Mouse (Mus musculus): ENCODE measurements around the gene Abhd15. TPM values are rescaled to one million over a fixed set of nuclear protein-coding genes. Genes with fewer than 3 reads are reported as not detected.
A peak's percentile ranks its signal among the peaks of the same experiment; 100 is the strongest.

Abhd15 gene
- polyA plus RNA-seq, 1 experiment from 2014 or later, result 4.2 TPM

DNA sequence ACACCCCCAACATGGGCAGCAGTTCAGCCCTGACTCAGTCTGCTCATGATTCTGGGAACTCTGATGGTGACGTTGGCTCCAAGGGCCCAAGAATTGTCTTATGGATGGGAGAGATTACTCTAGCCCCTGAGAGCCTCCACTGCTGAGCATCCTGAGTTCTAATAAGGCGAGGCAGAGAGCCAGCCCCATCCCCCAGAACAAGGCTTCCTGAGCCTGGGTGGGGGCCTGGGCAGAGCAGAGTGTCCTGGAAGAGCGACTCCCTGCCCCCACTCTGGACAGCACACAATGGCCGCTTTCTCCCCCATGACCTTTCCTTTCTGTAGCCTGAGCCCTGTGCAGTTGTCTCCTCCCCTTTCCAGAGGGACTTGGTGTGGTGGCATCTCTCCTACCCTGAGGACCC lies 17.1 kb upstream of the Abhd15 start:
- Histone ChIP-seq H3K27ac (ENCODE audit: low read length) (peak overlapping the region; percentile 41; the same call in 1 of the 2 replicates), H3K4me2 (ENCODE audit: low read depth, low read length) (no peak overlapping the region)
- WGBS, result 59% methylated on average over 4 of the region's 4 CpGs

GRCm38 (mm10) chr11:77498261-77499139 lies 16.4 kb upstream of the Abhd15 start:
- no peak overlapping the region for H3K4me3 ChIP-seq (replicated peaks; ENCODE audit: low read length)
- no peaks in the 10 kb centered on the region for H3K27me3 ChIP-seq (ENCODE audit: control insufficient read depth, insufficient read depth, low read length)
- H3K9ac ChIP-seq (ENCODE audit: low read length), result peak overlapping the region; percentile 35; the same call in 1 of the 2 replicates
- H3K9me3 ChIP-seq (replicated peaks; ENCODE audit: control insufficient read depth, low read length), result no peaks in the 10 kb centered on the region
- peaks cover 46% of the 10 kb centered on the region for H3K4me1 ChIP-seq (ENCODE audit: control insufficient read depth, insufficient read depth, low read length)
- no peak for ATAC-seq (ENCODE audit: insufficient read depth, low FRiP score)
- H3K36me3 ChIP-seq (ENCODE audit: control insufficient read depth, insufficient read depth, low read length), result 0 out of 2 replicates have a peak, but pooled peaks cover 11% of the 10 kb centered on the region
- 74% methylated on average over 12 of the region's 12 CpGs for WGBS
- H3K27ac ChIP-seq (ENCODE audit: low read length), result peak overlapping the region; percentile 41; the same call in 1 of the 2 replicates
- no peak overlapping the region for H3K4me2 ChIP-seq (ENCODE audit: low read depth, low read length)

More for the DNA sequence above, 17.1 kb upstream of the Abhd15 start:
- Histone ChIP-seq H3K4me3 (replicated peaks; ENCODE audit: low read length) (no peak overlapping the region), H3K4me1 (ENCODE audit: control insufficient read depth, insufficient read depth, low read length) (peaks cover 46% of the 10 kb centered on the region), H3K27me3 (ENCODE audit: control insufficient read depth, insufficient read depth, low read length) (no peaks in the 10 kb centered on the region), H3K36me3 (ENCODE audit: control insufficient read depth, insufficient read depth, low read length) (0 out of 2 replicates have a peak, but pooled peaks cover 11% of the 10 kb centered on the region), H3K9me3 (replicated peaks; ENCODE audit: control insufficient read depth, low read length) (no peaks in the 10 kb centered on the region), H3K9ac (ENCODE audit: low read length) (0 out of 2 replicates have a peak overlapping the region, but pooled peaks have one; percentile 35)
- no peak for ATAC-seq (ENCODE audit: insufficient read depth, low FRiP score)

DNA sequence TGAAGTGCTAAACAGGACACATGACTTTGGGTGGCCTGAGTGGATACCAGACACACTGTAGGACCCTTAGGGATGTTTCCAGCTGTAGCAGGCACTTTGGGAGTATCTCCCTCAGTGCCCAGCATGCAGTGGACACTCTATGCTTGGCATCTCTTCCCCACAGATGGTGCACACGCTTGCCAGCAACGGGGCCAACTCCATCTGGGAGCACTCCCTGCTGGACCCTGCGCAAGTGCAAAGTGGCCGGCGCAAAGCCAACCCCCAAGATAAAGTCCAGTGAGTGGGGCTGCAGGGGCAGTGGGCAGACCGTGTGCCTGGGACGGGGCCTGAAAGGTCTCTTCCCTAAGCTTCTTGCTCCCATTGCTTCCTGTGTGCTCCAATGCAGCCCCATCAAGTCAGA lies 15.6 kb upstream of the Abhd15 start:
- Histone ChIP-seq H3K9me3 (replicated peaks; ENCODE audit: control insufficient read depth, low read length) (no peaks in the 10 kb centered on the region), H3K27ac (ENCODE audit: low read length) (no peak overlapping the region), H3K36me3 (ENCODE audit: control insufficient read depth, insufficient read depth, low read length) (0 out of 2 replicates have a peak, but pooled peaks cover 17% of the 10 kb centered on the region), H3K4me2 (ENCODE audit: low read depth, low read length) (no peak overlapping the region), H3K4me3 (replicated peaks; ENCODE audit: low read length) (no peak overlapping the region), H3K4me1 (ENCODE audit: control insufficient read depth, insufficient read depth, low read length) (peaks cover 41% of the 10 kb centered on the region), H3K27me3 (ENCODE audit: control insufficient read depth, insufficient read depth, low read length) (no peaks in the 10 kb centered on the region), H3K9ac (ENCODE audit: low read length) (no peak overlapping the region)
- ATAC-seq (ENCODE audit: insufficient read depth, low FRiP score), result no peak
- WGBS, result 84% methylated on average over 7 of the region's 7 CpGs

- 72% methylated on average over 17 of the region's 17 CpGs for WGBS
- Histone ChIP-seq H3K36me3 (ENCODE audit: control insufficient read depth, insufficient read depth, low read length) (peaks cover 28% of the 10 kb centered on the region; the same call in 1 of the 2 replicates), H3K9me3 (replicated peaks; ENCODE audit: control insufficient read depth, low read length) (no peaks in the 10 kb centered on the region), H3K27ac (ENCODE audit: low read length) (no peak overlapping the region; the same call in 1 of the 2 replicates), H3K9ac (ENCODE audit: low read length) (no peak overlapping the region), H3K4me1 (ENCODE audit: control insufficient read depth, insufficient read depth, low read length) (peaks cover 31% of the 10 kb centered on the region), H3K4me3 (replicated peaks; ENCODE audit: low read length) (no peak overlapping the region), H3K27me3 (ENCODE audit: control insufficient read depth, insufficient read depth, low read length) (no peaks in the 10 kb centered on the region), H3K4me2 (ENCODE audit: low read depth, low read length) (no peak overlapping the region)
- ATAC-seq (ENCODE audit: insufficient read depth, low FRiP score), result no peak
Measured at GRCm38 (mm10) chr11:77500361-77501325, 14.3 kb upstream of the Abhd15 start.

DNA sequence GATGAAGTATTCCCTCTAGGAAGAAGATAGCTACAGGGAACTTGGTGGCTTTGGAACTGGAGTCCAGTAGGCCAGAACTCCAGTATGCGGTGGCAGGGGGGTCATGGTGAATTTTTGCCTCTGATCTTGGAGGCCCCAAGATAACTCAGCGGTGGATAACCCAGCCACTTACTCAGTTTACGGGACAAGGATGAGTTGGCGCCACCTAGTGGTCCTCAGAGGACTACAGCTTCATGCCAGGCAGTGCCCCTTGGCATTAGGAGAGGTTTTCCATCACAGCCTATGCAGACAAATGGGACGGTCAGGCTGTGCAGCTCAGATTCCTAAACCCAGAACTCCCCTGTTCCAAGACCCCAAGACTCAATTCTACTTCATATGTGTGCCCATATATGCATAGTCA lies 13.5 kb upstream of the Abhd15 start:
- Histone ChIP-seq H3K27me3 (ENCODE audit: control insufficient read depth, insufficient read depth, low read length) (no peaks in the 10 kb centered on the region), H3K9ac (ENCODE audit: low read length) (no peak overlapping the region), H3K27ac (ENCODE audit: low read length) (no peak overlapping the region; the same call in 1 of the 2 replicates), H3K4me3 (replicated peaks; ENCODE audit: low read length) (no peak overlapping the region), H3K9me3 (replicated peaks; ENCODE audit: control insufficient read depth, low read length) (no peaks in the 10 kb centered on the region), H3K4me2 (ENCODE audit: low read depth, low read length) (no peak overlapping the region), H3K4me1 (ENCODE audit: control insufficient read depth, insufficient read depth, low read length) (peaks cover 24% of the 10 kb centered on the region), H3K36me3 (ENCODE audit: control insufficient read depth, insufficient read depth, low read length) (peaks cover 33% of the 10 kb centered on the region; the same call in 1 of the 2 replicates)
- WGBS, result 24% methylated on average over 5 of the region's 5 CpGs
- ATAC-seq (ENCODE audit: insufficient read depth, low FRiP score), result no peak; the same call in 1 of the 2 replicates

- no peak overlapping the region for H3K9ac ChIP-seq (ENCODE audit: low read length)
- no peaks in the 10 kb centered on the region for H3K9me3 ChIP-seq (replicated peaks; ENCODE audit: control insufficient read depth, low read length)
- no peak for ATAC-seq (ENCODE audit: insufficient read depth, low FRiP score)
- H3K27ac ChIP-seq (ENCODE audit: low read length), result no peak overlapping the region
- H3K4me2 ChIP-seq (ENCODE audit: low read depth, low read length), result no peak overlapping the region
- peaks cover 39% of the 10 kb centered on the region for H3K36me3 ChIP-seq (ENCODE audit: control insufficient read depth, insufficient read depth, low read length)
- H3K4me3 ChIP-seq (replicated peaks; ENCODE audit: low read length), result no peak overlapping the region
- WGBS, result 90% methylated on average over 4 of the region's 4 CpGs
- peaks cover 21% of the 10 kb centered on the region for H3K4me1 ChIP-seq (ENCODE audit: control insufficient read depth, insufficient read depth, low read length)
- no peaks in the 10 kb centered on the region for H3K27me3 ChIP-seq (ENCODE audit: control insufficient read depth, insufficient read depth, low read length)
Measured at GRCm38 (mm10) chr11:77501971-77502370, 12.9 kb upstream of the Abhd15 start.

- 75% methylated on average over 6 of the region's 6 CpGs for WGBS
- Histone ChIP-seq H3K4me1 (ENCODE audit: control insufficient read depth, insufficient read depth, low read length) (peaks cover 17% of the 10 kb centered on the region), H3K9ac (ENCODE audit: low read length) (no peak overlapping the region), H3K27ac (ENCODE audit: low read length) (peak overlapping the region; percentile 34; the same call in 1 of the 2 replicates), H3K27me3 (ENCODE audit: control insufficient read depth, insufficient read depth, low read length) (no peaks in the 10 kb centered on the region), H3K4me3 (replicated peaks; ENCODE audit: low read length) (no peak overlapping the region), H3K36me3 (ENCODE audit: control insufficient read depth, insufficient read depth, low read length) (peaks cover 39% of the 10 kb centered on the region), H3K4me2 (ENCODE audit: low read depth, low read length) (no peak overlapping the region), H3K9me3 (replicated peaks; ENCODE audit: control insufficient read depth, low read length) (no peaks in the 10 kb centered on the region)
- ATAC-seq (ENCODE audit: insufficient read depth, low FRiP score), result no peak
Measured at GRCm38 (mm10) chr11:77502481-77502880, 12.4 kb upstream of the Abhd15 start.

- 57% methylated on average over 3 of the region's 3 CpGs for WGBS
- peaks cover 39% of the 10 kb centered on the region for H3K36me3 ChIP-seq (ENCODE audit: control insufficient read depth, insufficient read depth, low read length)
- H3K4me2 ChIP-seq (ENCODE audit: low read depth, low read length), result no peak overlapping the region
- H3K9me3 ChIP-seq (replicated peaks; ENCODE audit: control insufficient read depth, low read length), result no peaks in the 10 kb centered on the region
- peak overlapping the region; percentile 55; the same call in 1 of the 2 replicates for H3K27ac ChIP-seq (ENCODE audit: low read length)
- no peak overlapping the region for H3K4me3 ChIP-seq (replicated peaks; ENCODE audit: low read length)
- H3K4me1 ChIP-seq (ENCODE audit: control insufficient read depth, insufficient read depth, low read length), result peaks cover 12% of the 10 kb centered on the region
- ATAC-seq (ENCODE audit: insufficient read depth, low FRiP score), result peak; percentile 9; the same call in 1 of the 2 replicates
- no peaks in the 10 kb centered on the region for H3K27me3 ChIP-seq (ENCODE audit: control insufficient read depth, insufficient read depth, low read length)
- 0 out of 2 replicates have a peak overlapping the region, but pooled peaks have one; percentile 19 for H3K9ac ChIP-seq (ENCODE audit: low read length)
Measured at GRCm38 (mm10) chr11:77503511-77503910, 11.4 kb upstream of the Abhd15 start.

Measured in stomach, embryonic 16.5 days (tissue).